Mouse (Mus musculus) ES-E14 (cell line): ENCODE data around the gene Blvra.

Experiments
- CHD2 ChIP-seq: IDR thresholded peaks from 2 replicates; pipeline ENCODE4 v1.6.1; 2014; ENCODE audit warnings: mild to moderate bottlenecking, low read depth, low read length, inconsistent platforms
- MAFK ChIP-seq: IDR thresholded peaks from 2 replicates; pipeline ENCODE4 v1.6.1; 2014; ENCODE audit warnings: mild to moderate bottlenecking, low read depth, low read length, inconsistent platforms; ENCODE audit not compliant: insufficient read depth

- no peak for TF ChIP-seq CHD2
- no peak for TF ChIP-seq MAFK
These were observed 63.4 kb downstream of the Blvra start, which contains the start of gene Ncaph for GRCm38 (mm10) chr2:127133621-127134461.
